Mouse (Mus musculus): ENCODE results near the gene Frmpd1. TPM values are rescaled to one million over a fixed set of nuclear protein-coding genes. Genes with fewer than 3 reads are reported as not detected.

The Frmpd1 gene
- total and polyA plus RNA-seq, 3 experiments: 0.23 to 0.47 TPM; not detected in 1

- DNase-seq (ENCODE audit: low read depth, low spot score): peak; percentile 68
- H3K9me3 ChIP-seq (replicated peaks; ENCODE audit: insufficient read depth, low read length): no peaks in the 10 kb centered on the region
- no peak overlapping the region for H3K4me3 ChIP-seq (ENCODE audit: control insufficient read depth in 1 of 2, insufficient read depth in 1 of 2, low read depth in 2 of 2, low read length in 2 of 2)
- no peak overlapping the region for H3K27ac ChIP-seq (ENCODE audit: control insufficient read depth, low read depth, low read length)
- H3K79me2 ChIP-seq (ENCODE audit: control insufficient read depth, insufficient read depth, low read length, poor library complexity): no peaks in the 10 kb centered on the region
- H3K27me3 ChIP-seq (ENCODE audit: control insufficient read depth in 1 of 2, insufficient read depth in 2 of 2, low read length in 2 of 2): no peaks in the 10 kb centered on the region
- no peak for TF ChIP-seq EP300 (IDR thresholded peaks at IDR 0.05; ENCODE audit: low read depth in 1 of 2, low read length in 2 of 2)
- TF ChIP-seq ZC3H11A (IDR thresholded peaks at IDR 0.05; ENCODE audit: low read depth, low read length): peak; percentile 92
- no peak for TF ChIP-seq CHD1 (IDR thresholded peaks at IDR 0.05; ENCODE audit: low read depth, low read length)
- TF ChIP-seq SIN3A (IDR thresholded peaks at IDR 0.05; ENCODE audit: low read length): 0 out of 2 replicates have a peak, but pooled peaks have one; percentile 22
- no peak for TF ChIP-seq POLR2A (IDR thresholded peaks at IDR 0.05; ENCODE audit: control insufficient read depth in 1 of 2, insufficient read depth in 1 of 2, low read depth in 1 of 2, low read length in 2 of 2, poor library complexity in 1 of 2)
- TF ChIP-seq CTCF (IDR thresholded peaks at IDR 0.05 in 2 of 3, conservative IDR thresholded peaks at IDR 0.05 in 1 of 3; ENCODE audit: control insufficient read depth in 1 of 3, insufficient read depth in 1 of 3, low read depth in 2 of 3, low read length in 3 of 3, poor library complexity in 1 of 3, severe bottlenecking in 1 of 3): peak; percentile 84 to 98 (median 86)
- TF ChIP-seq SMC3 (IDR thresholded peaks at IDR 0.05; ENCODE audit: low read depth, low read length): peak; percentile 98
- peak; percentile 93 for TF ChIP-seq RAD21 (IDR thresholded peaks at IDR 0.05; ENCODE audit: low read depth, low read length)
- TF ChIP-seq NRF1 (IDR thresholded peaks at IDR 0.05; ENCODE audit: insufficient read depth, low read depth, low read length, poor library complexity, severe bottlenecking): no peak
- TF ChIP-seq JUND (IDR thresholded peaks at IDR 0.05; ENCODE audit: low read depth, low read length): no peak
- TF ChIP-seq POLR2AphosphoS2 (IDR thresholded peaks at IDR 0.05; ENCODE audit: low read length): no peak
- H3K36me3 ChIP-seq (ENCODE audit: control insufficient read depth in 1 of 2, insufficient read depth in 2 of 2, low read length in 2 of 2): no peaks in the 10 kb centered on the region
- no peaks in the 10 kb centered on the region for H3K4me1 ChIP-seq (ENCODE audit: control insufficient read depth in 1 of 2, insufficient read depth in 2 of 2, low read length in 2 of 2)
- H3K9ac ChIP-seq (ENCODE audit: control insufficient read depth, low read depth, low read length, poor library complexity, severe bottlenecking): no peak overlapping the region
These were observed 95.4 kb downstream of the Frmpd1 start for GRCm38 (mm10) chr4:45279981-45280548.

- H3K79me2 ChIP-seq (ENCODE audit: control insufficient read depth, insufficient read depth, low read length, poor library complexity): no peaks in the 10 kb centered on the region
- TF ChIP-seq CTCF (IDR thresholded peaks at IDR 0.05 in 2 of 3, conservative IDR thresholded peaks at IDR 0.05 in 1 of 3; ENCODE audit: control insufficient read depth in 1 of 3, insufficient read depth in 1 of 3, low read depth in 2 of 3, low read length in 3 of 3, poor library complexity in 1 of 3, severe bottlenecking in 1 of 3): peak; percentile 47 to 78 (median 71)
- peak; percentile 62 for TF ChIP-seq ZC3H11A (IDR thresholded peaks at IDR 0.05; ENCODE audit: low read depth, low read length)
- no peak for TF ChIP-seq UBTF (IDR thresholded peaks at IDR 0.05; ENCODE audit: borderline replicate concordance, insufficient read depth, low read depth, low read length)
- TF ChIP-seq RAD21 (IDR thresholded peaks at IDR 0.05; ENCODE audit: low read depth, low read length): peak; percentile 70
- peak; percentile 80 for TF ChIP-seq SMC3 (IDR thresholded peaks at IDR 0.05; ENCODE audit: low read depth, low read length)
- no peaks in the 10 kb centered on the region for H3K9me3 ChIP-seq (replicated peaks; ENCODE audit: insufficient read depth, low read length)
- no peak overlapping the region for H3K9ac ChIP-seq (ENCODE audit: control insufficient read depth, low read depth, low read length, poor library complexity, severe bottlenecking)
- no peaks in the 10 kb centered on the region for H3K4me1 ChIP-seq (ENCODE audit: control insufficient read depth in 1 of 2, insufficient read depth in 2 of 2, low read length in 2 of 2)
- H3K4me3 ChIP-seq (ENCODE audit: control insufficient read depth in 1 of 2, insufficient read depth in 1 of 2, low read depth in 2 of 2, low read length in 2 of 2): no peak overlapping the region
- peaks cover 2 to 14% of the 10 kb centered on the region in 2 experiments; a peak in 2 of 4 replicates for H3K27me3 ChIP-seq (ENCODE audit: control insufficient read depth in 1 of 2, insufficient read depth in 2 of 2, low read length in 2 of 2)
- no peak overlapping the region for H3K27ac ChIP-seq (ENCODE audit: control insufficient read depth, low read depth, low read length)
- peak; percentile 43 for DNase-seq (ENCODE audit: low read depth, low spot score)
- H3K36me3 ChIP-seq (ENCODE audit: control insufficient read depth in 1 of 2, insufficient read depth in 2 of 2, low read length in 2 of 2): no peaks in the 10 kb centered on the region
These were observed 101.6 kb downstream of the Frmpd1 start for GRCm38 (mm10) chr4:45286318-45286717.

- no peaks in the 10 kb centered on the region for H3K36me3 ChIP-seq (ENCODE audit: control insufficient read depth in 1 of 2, insufficient read depth in 2 of 2, low read length in 2 of 2)
- no peak overlapping the region for H3K27ac ChIP-seq (ENCODE audit: control insufficient read depth, low read depth, low read length)
- H3K4me3 ChIP-seq (ENCODE audit: control insufficient read depth in 1 of 2, insufficient read depth in 1 of 2, low read depth in 2 of 2, low read length in 2 of 2): no peak overlapping the region
- H3K9me3 ChIP-seq (replicated peaks; ENCODE audit: insufficient read depth, low read length): no peaks in the 10 kb centered on the region
- TF ChIP-seq POLR2A (IDR thresholded peaks at IDR 0.05; ENCODE audit: control insufficient read depth in 1 of 2, insufficient read depth in 1 of 2, low read depth in 1 of 2, low read length in 2 of 2, poor library complexity in 1 of 2): no peak
- no peak for TF ChIP-seq POLR2AphosphoS5 (IDR thresholded peaks at IDR 0.05; ENCODE audit: borderline replicate concordance, low read depth, low read length)
- no peak for TF ChIP-seq ZKSCAN1 (IDR thresholded peaks at IDR 0.05; ENCODE audit: low read depth, low read length)
- TF ChIP-seq MAX (IDR thresholded peaks at IDR 0.05; ENCODE audit: low read length): no peak
- TF ChIP-seq RCOR1 (IDR thresholded peaks at IDR 0.05; ENCODE audit: low read depth, low read length): no peak
- no peak for TF ChIP-seq ZMIZ1 (IDR thresholded peaks at IDR 0.05; ENCODE audit: low read depth, low read length)
- no peak for TF ChIP-seq JUND (IDR thresholded peaks at IDR 0.05; ENCODE audit: low read depth, low read length)
- no peak for TF ChIP-seq TBP (IDR thresholded peaks at IDR 0.05; ENCODE audit: low read depth, low read length)
- no peak for TF ChIP-seq TCF12 (IDR thresholded peaks at IDR 0.05; ENCODE audit: low read depth, low read length)
- TF ChIP-seq NRF1 (IDR thresholded peaks at IDR 0.05; ENCODE audit: insufficient read depth, low read depth, low read length, poor library complexity, severe bottlenecking): no peak
- no peak for TF ChIP-seq CTCF (IDR thresholded peaks at IDR 0.05 in 2 of 3, conservative IDR thresholded peaks at IDR 0.05 in 1 of 3; ENCODE audit: control insufficient read depth in 1 of 3, insufficient read depth in 1 of 3, low read depth in 2 of 3, low read length in 3 of 3, poor library complexity in 1 of 3, severe bottlenecking in 1 of 3)
- no peaks in the 10 kb centered on the region for H3K4me1 ChIP-seq (ENCODE audit: control insufficient read depth in 1 of 2, insufficient read depth in 2 of 2, low read length in 2 of 2)
- H3K9ac ChIP-seq (ENCODE audit: control insufficient read depth, low read depth, low read length, poor library complexity, severe bottlenecking): no peak overlapping the region
- no peaks in the 10 kb centered on the region for H3K79me2 ChIP-seq (ENCODE audit: control insufficient read depth, insufficient read depth, low read length, poor library complexity)
- peaks cover 2 to 14% of the 10 kb centered on the region in 2 experiments; a peak in 2 of 4 replicates for H3K27me3 ChIP-seq (ENCODE audit: control insufficient read depth in 1 of 2, insufficient read depth in 2 of 2, low read length in 2 of 2)
- DNase-seq (ENCODE audit: low read depth, low spot score): no peak
These were observed 103.2 kb downstream of the Frmpd1 start for GRCm38 (mm10) chr4:45287906-45288305.

Measured in MEL (cell line).